Mouse (Mus musculus) MEL (cell line): ENCODE measurements around the gene Cck. TPM values are rescaled to one million over a fixed set of nuclear protein-coding genes. Genes with fewer than 3 reads are reported as not detected.

ENCODE experiments used
- DNase-seq: peaks from one replicate; pipeline ENCODE4 v3.0.0; 2011; ENCODE audit warnings: low read depth, low spot score
- H3K27ac ChIP-seq: 2 replicates; pipeline ENCODE4 v1.5.1; 2012; ENCODE audit warnings: low read depth, mild to moderate bottlenecking, control low read depth, low read length, moderate library complexity; ENCODE audit not compliant: control insufficient read depth
- H3K27me3 ChIP-seq, 2 experiments: fragments of 150-350 bp in 1 of 2; sonication (generic) in 1 of 2; 2 replicates each; pipeline ENCODE4 v1.6.1; 2012; ENCODE audit warnings: low read length in 2 of 2, mild to moderate bottlenecking in 2 of 2, improper control_type of control experiment in 1 of 2, moderate library complexity in 1 of 2; ENCODE audit not compliant: insufficient read depth in 2 of 2, control insufficient read depth in 1 of 2
- H3K36me3 ChIP-seq, 2 experiments: 2 replicates each; pipeline ENCODE4 v1.6.1; 2012 to 2014; ENCODE audit warnings: low read length in 2 of 2, improper control_type of control experiment in 1 of 2, inconsistent platforms in 1 of 2, mild to moderate bottlenecking in 1 of 2; ENCODE audit not compliant: insufficient read depth in 2 of 2, control insufficient read depth in 1 of 2
- H3K4me1 ChIP-seq, 2 experiments: fragments of 150-350 bp in 1 of 2; sonication (generic) in 1 of 2; 2 replicates each; pipeline ENCODE4 v1.6.1; 2012; ENCODE audit warnings: low read length in 2 of 2, improper control_type of control experiment in 1 of 2, mild to moderate bottlenecking in 1 of 2; ENCODE audit not compliant: insufficient read depth in 2 of 2, control insufficient read depth in 1 of 2
- H3K4me3 ChIP-seq, 2 experiments: fragments of 150-350 bp in 1 of 2; sonication (generic) in 1 of 2; 2 replicates each; pipeline ENCODE4 v1.5.1; 2012; ENCODE audit warnings: low read depth in 2 of 2, low read length in 2 of 2, mild to moderate bottlenecking in 2 of 2, moderate library complexity in 2 of 2, control low read depth in 1 of 2, improper control_type of control experiment in 1 of 2; ENCODE audit not compliant: control insufficient read depth in 1 of 2, insufficient read depth in 1 of 2
- H3K79me2 ChIP-seq: 2 replicates; pipeline ENCODE4 v1.6.1; 2012; ENCODE audit warnings: mild to moderate bottlenecking, low read length, moderate library complexity; ENCODE audit not compliant: control insufficient read depth, poor library complexity, insufficient read depth
- H3K9ac ChIP-seq: 2 replicates; pipeline ENCODE4 v1.6.1; 2012; ENCODE audit warnings: low read depth, mild to moderate bottlenecking, control low read depth, low read length, moderate library complexity; ENCODE audit not compliant: control insufficient read depth, poor library complexity, severe bottlenecking
- H3K9me3 ChIP-seq: fragments of 150-350 bp; sonication (generic); replicated peaks from 2 replicates; pipeline ENCODE4 v1.6.1; 2012; ENCODE audit warnings: mild to moderate bottlenecking, low read length, improper control_type of control experiment, moderate library complexity; ENCODE audit not compliant: insufficient read depth
- CHD2 ChIP-seq: IDR thresholded peaks from 2 replicates; pipeline ENCODE4 v1.6.1; 2011; ENCODE audit warnings: low read length, improper control_type of control experiment
- CTCF ChIP-seq, 3 experiments: IDR thresholded peaks in 2 of 3; conservative IDR thresholded peaks in 1 of 3; 2 replicates each; pipeline ENCODE4 v1.5.1; 2011 to 2012; ENCODE audit warnings: low read length in 3 of 3, low read depth in 2 of 3, mild to moderate bottlenecking in 2 of 3, improper control_type of control experiment in 1 of 3, inconsistent platforms in 1 of 3, mixed read lengths in 1 of 3, moderate library complexity in 1 of 3; ENCODE audit not compliant: control insufficient read depth in 1 of 3, insufficient read depth in 1 of 3, poor library complexity in 1 of 3, severe bottlenecking in 1 of 3
- E2F4 ChIP-seq: IDR thresholded peaks from 2 replicates; pipeline ENCODE4 v1.6.1; 2011; ENCODE audit warnings: low read depth, low read length, improper control_type of control experiment, borderline replicate concordance
- EP300 ChIP-seq, 2 experiments: IDR thresholded peaks; 2 replicates each; pipeline ENCODE4 v1.6.1; 2011; ENCODE audit warnings: improper control_type of control experiment in 2 of 2, low read length in 2 of 2, low read depth in 1 of 2, mild to moderate bottlenecking in 1 of 2
- ETS1 ChIP-seq: IDR thresholded peaks from 2 replicates; pipeline ENCODE4 v1.6.1; 2012; ENCODE audit warnings: low read depth, mild to moderate bottlenecking, inconsistent platforms, low read length, improper control_type of control experiment, moderate library complexity
- GABPA ChIP-seq: IDR thresholded peaks from 2 replicates; pipeline ENCODE4 v1.6.1; 2012; ENCODE audit warnings: low read depth, mild to moderate bottlenecking, inconsistent platforms, low read length, improper control_type of control experiment, moderate library complexity
- HCFC1 ChIP-seq: IDR thresholded peaks from 2 replicates; pipeline ENCODE4 v1.6.1; 2012; ENCODE audit warnings: low read depth, mild to moderate bottlenecking, inconsistent platforms, low read length, improper control_type of control experiment, moderate library complexity
- JUND ChIP-seq: IDR thresholded peaks from 2 replicates; pipeline ENCODE4 v1.6.1; 2011; ENCODE audit warnings: low read depth, mild to moderate bottlenecking, improper control_type of control experiment, low read length
- KAT2A ChIP-seq: conservative IDR thresholded peaks from 2 replicates; pipeline ENCODE4 v1.6.1; 2012; ENCODE audit warnings: low read depth, low read length, improper control_type of control experiment, inconsistent platforms
- MAX ChIP-seq: IDR thresholded peaks from 2 replicates; pipeline ENCODE4 v1.6.1; 2011; ENCODE audit warnings: low read length, improper control_type of control experiment
- MAZ ChIP-seq: IDR thresholded peaks from 2 replicates; pipeline ENCODE4 v1.6.1; 2012; ENCODE audit warnings: low read depth, mild to moderate bottlenecking, inconsistent platforms, low read length, improper control_type of control experiment
- MXI1 ChIP-seq: IDR thresholded peaks from 2 replicates; pipeline ENCODE4 v1.6.1; 2011; ENCODE audit warnings: mild to moderate bottlenecking, low read depth, low read length, improper control_type of control experiment
- MYB ChIP-seq: IDR thresholded peaks from 2 replicates; pipeline ENCODE4 v1.6.1; 2011; ENCODE audit warnings: mild to moderate bottlenecking, low read depth, low read length, improper control_type of control experiment
- NRF1 ChIP-seq: IDR thresholded peaks from 2 replicates; pipeline ENCODE4 v1.6.1; 2014; ENCODE audit warnings: low read depth, mild to moderate bottlenecking, inconsistent platforms, low read length, improper control_type of control experiment, moderate library complexity; ENCODE audit not compliant: poor library complexity, insufficient read depth, severe bottlenecking
- POLR2A ChIP-seq, 2 experiments: IDR thresholded peaks; 2 replicates each; pipeline ENCODE4 v1.6.1; 2011 to 2012; ENCODE audit warnings: low read length in 2 of 2, mild to moderate bottlenecking in 2 of 2, control low read depth in 1 of 2, improper control_type of control experiment in 1 of 2, low read depth in 1 of 2, moderate library complexity in 1 of 2; ENCODE audit not compliant: control insufficient read depth in 1 of 2, insufficient read depth in 1 of 2, poor library complexity in 1 of 2
- POLR2AphosphoS2 ChIP-seq: IDR thresholded peaks from 2 replicates; pipeline ENCODE4 v1.6.1; 2011; ENCODE audit warnings: low read length, improper control_type of control experiment
- RAD21 ChIP-seq: IDR thresholded peaks from 2 replicates; pipeline ENCODE4 v1.6.1; 2011; ENCODE audit warnings: mild to moderate bottlenecking, low read depth, low read length, improper control_type of control experiment
- RCOR1 ChIP-seq: IDR thresholded peaks from 2 replicates; pipeline ENCODE4 v1.6.1; 2012; ENCODE audit warnings: low read depth, mild to moderate bottlenecking, inconsistent platforms, low read length, improper control_type of control experiment
- SIN3A ChIP-seq: IDR thresholded peaks from 2 replicates; pipeline ENCODE4 v1.6.1; 2012; ENCODE audit warnings: low read length, improper control_type of control experiment, inconsistent platforms
- SMC3 ChIP-seq: IDR thresholded peaks from 2 replicates; pipeline ENCODE4 v1.6.1; 2011; ENCODE audit warnings: low read depth, low read length, improper control_type of control experiment
- TBP ChIP-seq: IDR thresholded peaks from 2 replicates; pipeline ENCODE4 v1.8.0; 2011; ENCODE audit warnings: low read depth, low read length, improper control_type of control experiment
- TCF12 ChIP-seq: IDR thresholded peaks from 2 replicates; pipeline ENCODE4 v1.6.1; 2014; ENCODE audit warnings: low read depth, mild to moderate bottlenecking, inconsistent platforms, low read length, improper control_type of control experiment, moderate library complexity
- UBTF ChIP-seq: IDR thresholded peaks from 2 replicates; pipeline ENCODE4 v1.6.1; 2012; ENCODE audit warnings: low read depth, mild to moderate bottlenecking, inconsistent platforms, low read length, improper control_type of control experiment, moderate library complexity, borderline replicate concordance; ENCODE audit not compliant: insufficient read depth
- USF1 ChIP-seq: IDR thresholded peaks from 2 replicates; pipeline ENCODE4 v1.6.1; 2014; ENCODE audit warnings: low read depth, mild to moderate bottlenecking, inconsistent platforms, low read length, improper control_type of control experiment, moderate library complexity
- USF2 ChIP-seq, 2 experiments: IDR thresholded peaks; 2 replicates each; pipeline ENCODE4 v1.6.1; 2011 to 2012; ENCODE audit warnings: improper control_type of control experiment in 2 of 2, low read length in 2 of 2, borderline replicate concordance in 1 of 2, inconsistent platforms in 1 of 2, low read depth in 1 of 2, mild to moderate bottlenecking in 1 of 2; ENCODE audit not compliant: insufficient read depth in 1 of 2
- ZC3H11A ChIP-seq: IDR thresholded peaks from 2 replicates; pipeline ENCODE4 v1.6.1; 2012; ENCODE audit warnings: low read depth, mild to moderate bottlenecking, inconsistent platforms, low read length, improper control_type of control experiment
- ZKSCAN1 ChIP-seq: IDR thresholded peaks from 2 replicates; pipeline ENCODE4 v1.6.1; 2012; ENCODE audit warnings: low read depth, mild to moderate bottlenecking, inconsistent platforms, low read length, improper control_type of control experiment, moderate library complexity
- polyA plus RNA-seq, 2 experiments: library from polyadenylated mRNA; stranded (reverse) in 1 of 2; unstranded in 1 of 2; fragments of >175 nt in 1 of 2; fragments of >200 nt in 1 of 2; gene quantifications; 2 replicates each; pipeline versions ENCODE4 v1.2.1 to v1.2.4; 2012; ENCODE audit warnings: low replicate concordance in 2 of 2, low read depth in 1 of 2; ENCODE audit not compliant: insufficient read length in 2 of 2, insufficient read depth in 1 of 2, missing spikeins in 1 of 2
- total RNA-seq: library from RNA; depleted of rRNA; stranded (reverse); fragments of 300-350 nt; gene quantifications from 2 replicates; pipeline ENCODE4 v1.2.3, GENCODE M21; 2012

Gene Cck
- total and polyA plus RNA-seq, 3 experiments: not detected

GRCm38 (mm10) chr9:121475488-121476452 is 19.7 kb downstream of the Cck start:
- H3K79me2 ChIP-seq: no peaks in the 10 kb centered on the region
- no peak overlapping the region for H3K9ac ChIP-seq
- H3K4me3 ChIP-seq: no peak overlapping the region
- DNase-seq: peak; percentile 22
- H3K4me1 ChIP-seq: peaks cover 0 to 3% of the 10 kb centered on the region in 2 experiments; a peak in 1 of 4 replicates
- no peaks in the 10 kb centered on the region for H3K36me3 ChIP-seq
- no peaks in the 10 kb centered on the region for H3K9me3 ChIP-seq
- TF ChIP-seq MXI1: no peak
- TF ChIP-seq RAD21: no peak
- TF ChIP-seq POLR2A (IDR thresholded peaks at IDR 0.05; ENCODE audit: control insufficient read depth in 1 of 2, insufficient read depth in 1 of 2, low read depth in 1 of 2, low read length in 2 of 2, poor library complexity in 1 of 2): no peak
- TF ChIP-seq ZC3H11A: no peak
- TF ChIP-seq GABPA: no peak
- TF ChIP-seq E2F4: no peak
- TF ChIP-seq USF1: no peak
- TF ChIP-seq MAZ: no peak
- no peak for TF ChIP-seq USF2 (IDR thresholded peaks at IDR 0.05; ENCODE audit: borderline replicate concordance in 1 of 2, insufficient read depth in 1 of 2, low read depth in 1 of 2, low read length in 2 of 2)
- no peak for TF ChIP-seq RCOR1
- no peak for TF ChIP-seq ETS1
- no peak for TF ChIP-seq CTCF (IDR thresholded peaks at IDR 0.05 in 2 of 3, conservative IDR thresholded peaks at IDR 0.05 in 1 of 3; ENCODE audit: control insufficient read depth in 1 of 3, insufficient read depth in 1 of 3, low read depth in 2 of 3, low read length in 3 of 3, poor library complexity in 1 of 3, severe bottlenecking in 1 of 3)
- TF ChIP-seq UBTF: no peak
- no peak for TF ChIP-seq MAX
- TF ChIP-seq SIN3A: no peak
- no peak overlapping the region for H3K27ac ChIP-seq
- no peaks in the 10 kb centered on the region for H3K27me3 ChIP-seq

- Histone ChIP-seq H3K4me3 (no peak overlapping the region), H3K36me3 (no peaks in the 10 kb centered on the region), H3K4me1 (peaks cover 0 to 3% of the 10 kb centered on the region in 2 experiments; a peak in 1 of 4 replicates), H3K9ac (no peak overlapping the region), H3K27me3 (no peaks in the 10 kb centered on the region), H3K9me3 (no peaks in the 10 kb centered on the region), H3K27ac (no peak overlapping the region), H3K79me2 (no peaks in the 10 kb centered on the region)
- DNase-seq: peak; percentile 34
- TF ChIP-seq TCF12 (no peak), ZC3H11A (no peak), CTCF (IDR thresholded peaks at IDR 0.05 in 2 of 3, conservative IDR thresholded peaks at IDR 0.05 in 1 of 3; ENCODE audit: control insufficient read depth in 1 of 3, insufficient read depth in 1 of 3, low read depth in 2 of 3, low read length in 3 of 3, poor library complexity in 1 of 3, severe bottlenecking in 1 of 3) (peak; percentile 46 to 65 (median 51)), ZKSCAN1 (no peak), CHD2 (no peak), MAZ (no peak), POLR2AphosphoS2 (no peak), RAD21 (peak; percentile 17), NRF1 (no peak), GABPA (no peak), SMC3 (peak; percentile 45), USF1 (no peak), HCFC1 (no peak), ETS1 (no peak), POLR2A (IDR thresholded peaks at IDR 0.05; ENCODE audit: control insufficient read depth in 1 of 2, insufficient read depth in 1 of 2, low read depth in 1 of 2, low read length in 2 of 2, poor library complexity in 1 of 2) (no peak), KAT2A (no peak), TBP (no peak), E2F4 (no peak), JUND (no peak), MXI1 (no peak), MYB (no peak), EP300 (IDR thresholded peaks at IDR 0.05; ENCODE audit: low read depth in 1 of 2, low read length in 2 of 2) (no peak)
These were observed 20.7 kb downstream of the Cck start for GRCm38 (mm10) chr9:121474771-121475170.
